8 mouse cellular contexts compared by ENCODE assay signal in the genomic region with DNA sequence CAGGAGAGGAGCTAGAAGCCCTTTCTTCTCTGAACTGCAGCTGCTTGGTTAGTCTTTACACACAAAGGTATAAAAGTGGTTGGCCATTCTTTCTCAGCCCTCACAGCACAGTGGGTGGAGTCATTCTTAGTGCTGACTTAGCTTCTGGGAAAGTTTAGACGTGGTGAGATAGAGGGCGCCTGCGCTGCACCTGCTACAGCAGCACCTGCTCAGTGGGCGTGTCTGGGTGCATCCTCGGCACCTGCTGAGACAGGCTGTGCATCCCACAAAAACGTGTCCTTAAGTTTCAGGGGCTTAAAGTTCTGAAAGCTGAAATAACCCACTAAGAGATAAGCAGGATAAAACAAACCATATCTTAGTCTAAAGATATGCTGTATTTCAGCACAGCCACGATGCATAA.
A peak's percentile ranks its signal among the peaks of the same experiment; 100 is the strongest.
DNase-seq lines count a peak whose midpoint lies in the region; ATAC-seq lines count a peak whose summit lies in the region.

No protein-coding gene starts in this region.

- DNase-seq in embryo, embryonic 10 days (ENCODE audit: low spot score), result peak; percentile 21
- no peak for DNase-seq in embryo, embryonic 10.5 days (ENCODE audit: low spot score)
- peak; percentile 15 for DNase-seq in right cerebral cortex, adult 18-20 months
- DNase-seq in right cerebral cortex, postnatal 4 days, result no peak
- peak; percentile 3 for DNase-seq in lung, postnatal 10 days
- DNase-seq in thymus, postnatal 36 days, result peak; percentile 21 to 40
- no peak for DNase-seq in ovary, postnatal 10 days (ENCODE audit: low spot score)

- ATAC-seq in activated CD4-positive, CD25-positive, alpha-beta regulatory T cell, adult 4 months, result no peak

Comparison
In these comparisons a context has a peak if more than half of its experiments do, and no peak if none do; other contexts are left out.
1. DNase-seq: peak in embryo, embryonic 10 days (single experiment), right cerebral cortex, adult 18-20 months (single experiment), lung, postnatal 10 days (single experiment) and thymus, postnatal 36 days (2 of 2); none in embryo, embryonic 10.5 days (single experiment), right cerebral cortex, postnatal 4 days (single experiment) and ovary, postnatal 10 days (single experiment).